Mouse (Mus musculus) liver, embryonic 13.5 days (tissue): ENCODE results near the gene Prr19. TPM values are rescaled to one million over a fixed set of nuclear protein-coding genes. Genes with fewer than 3 reads are reported as not detected.

Experiments used
- ATAC-seq: fragments of 200-750 bp; cut with Nextera tagmentation; 2 replicates; pipeline ENCODE4 v1.8.0; 2017; ENCODE audit warnings: low read depth, mild to moderate bottlenecking, moderate number of reproducible peaks, moderate library complexity
- DNase-seq: peaks from one replicate; pipeline ENCODE4 v3.0.0; 2022
- H3K27ac ChIP-seq: fragments of 300-500 bp; sonication (generic); 2 replicates; pipeline ENCODE4 v1.5.1; 2015; ENCODE audit warnings: moderate library complexity, mild to moderate bottlenecking, inconsistent platforms
- H3K27me3 ChIP-seq: fragments of 300-500 bp; sonication (generic); 2 replicates; pipeline ENCODE4 v1.6.1; 2015; ENCODE audit warnings: mild to moderate bottlenecking, inconsistent platforms
- H3K36me3 ChIP-seq: fragments of 300-500 bp; sonication (generic); 2 replicates; pipeline ENCODE4 v1.6.1; 2015; ENCODE audit warnings: mild to moderate bottlenecking, inconsistent platforms
- H3K4me1 ChIP-seq: fragments of 300-500 bp; sonication (generic); replicated peaks from 2 replicates; pipeline ENCODE4 v1.6.1; 2015; ENCODE audit warnings: inconsistent platforms
- H3K4me2 ChIP-seq: fragments of 300-500 bp; sonication (generic); 2 replicates; pipeline ENCODE4 v1.6.1; 2015; ENCODE audit warnings: inconsistent platforms, mild to moderate bottlenecking, moderate library complexity
- H3K4me3 ChIP-seq: fragments of 300-500 bp; sonication (generic); replicated peaks from 2 replicates; pipeline ENCODE4 v1.5.1; 2015; ENCODE audit warnings: mild to moderate bottlenecking, inconsistent platforms
- H3K9ac ChIP-seq: fragments of 300-500 bp; sonication (generic); 2 replicates; pipeline ENCODE4 v1.6.1; 2015; ENCODE audit warnings: mild to moderate bottlenecking, inconsistent platforms
- H3K9me3 ChIP-seq: fragments of 300-500 bp; sonication (generic); replicated peaks from 2 replicates; pipeline ENCODE4 v1.6.1; 2016; ENCODE audit warnings: inconsistent platforms
- WGBS: fragments of 180-500 bp; shearing (Covaris S2); methylation state at CpG from one replicate; pipeline ENCODE4 v1.1.7; 2015; ENCODE audit not compliant: insufficient replicate concordance; 5-methylcytosine and 5-hydroxymethylcytosine counted together
- polyA plus RNA-seq: library from polyadenylated mRNA; unstranded; fragments of >200 nt; fragmentation: Nextera tagmentation; extraction: Ambion mirVana; gene quantifications from 2 replicates; pipeline ENCODE4 v1.2.1, GENCODE M21; 2015

The Prr19 gene
- polyA plus RNA-seq, 1 experiment from 2014 or later, result not detected

GRCm38 (mm10) chr7:25285511-25286238 lies 15.5 kb upstream of the Prr19 start:
- Histone ChIP-seq H3K9ac (no peak overlapping the region), H3K4me1 (peaks cover 42% of the 10 kb centered on the region)
- no peak for DNase-seq

DNA sequence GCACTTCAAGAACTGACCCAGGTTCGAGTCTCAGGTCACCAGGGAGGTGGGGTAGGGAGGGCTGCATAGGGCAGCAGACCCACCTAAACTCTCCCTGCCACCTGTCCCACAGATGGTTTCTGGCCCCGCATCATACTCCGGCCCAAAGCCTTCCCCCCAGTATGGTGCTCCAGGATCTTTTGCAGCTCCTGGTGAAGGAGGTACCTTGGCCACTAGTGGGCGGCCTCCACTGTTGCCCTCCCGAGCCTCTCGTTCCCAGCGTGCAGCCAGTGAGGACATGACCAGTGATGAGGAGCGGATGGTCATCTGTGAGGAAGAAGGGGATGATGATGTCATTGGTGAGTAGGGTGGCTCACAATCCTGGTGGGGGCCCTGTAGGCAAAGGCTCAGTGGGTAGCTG lies 14.2 kb upstream of the Prr19 start:
- ATAC-seq, result no peak
- no peak overlapping the region for H3K4me3 ChIP-seq
- no peak overlapping the region for H3K9ac ChIP-seq
- no peak for DNase-seq
- H3K36me3 ChIP-seq, result peaks cover 75% of the 10 kb centered on the region
- no peaks in the 10 kb centered on the region for H3K27me3 ChIP-seq
- H3K27ac ChIP-seq, result no peak overlapping the region
- H3K4me2 ChIP-seq, result no peak overlapping the region
- WGBS, result 77% methylated on average over 8 of the region's 8 CpGs
- no peaks in the 10 kb centered on the region for H3K9me3 ChIP-seq
- peaks cover 33% of the 10 kb centered on the region for H3K4me1 ChIP-seq

More at GRCm38 (mm10) chr7:25285511-25286238, 15.5 kb upstream of the Prr19 start:
- no peak for ATAC-seq
- no peaks in the 10 kb centered on the region for H3K27me3 ChIP-seq
- WGBS, result 90% methylated on average over 20 of the region's 20 CpGs
- peaks cover 62% of the 10 kb centered on the region for H3K36me3 ChIP-seq
- H3K27ac ChIP-seq, result no peak overlapping the region
- H3K4me3 ChIP-seq, result no peak overlapping the region
- H3K9me3 ChIP-seq, result no peaks in the 10 kb centered on the region
- no peak overlapping the region for H3K4me2 ChIP-seq

DNA sequence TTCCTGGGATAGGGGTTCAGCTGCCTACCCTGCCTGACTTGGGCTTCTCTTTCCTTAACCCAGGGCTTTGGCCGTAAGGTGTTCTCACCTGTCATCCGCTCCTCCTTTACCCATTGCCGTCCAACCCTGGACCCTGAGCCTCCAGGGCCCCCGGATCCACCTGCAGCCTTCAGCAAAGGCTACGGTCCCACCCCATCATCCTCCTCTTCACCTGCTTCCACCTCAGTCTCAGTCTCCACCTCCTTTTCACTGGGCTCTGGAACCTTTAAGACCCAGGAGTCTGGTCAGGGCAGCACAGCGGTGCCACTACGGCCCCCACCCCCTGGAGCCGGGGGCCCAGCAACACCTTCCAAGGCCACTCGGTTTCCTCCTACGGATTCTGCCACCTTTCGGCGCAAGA lies 13.2 kb upstream of the Prr19 start:
- H3K4me1 ChIP-seq, result peaks cover 28% of the 10 kb centered on the region
- no peak overlapping the region for H3K4me2 ChIP-seq
- H3K4me3 ChIP-seq, result no peak overlapping the region
- H3K27ac ChIP-seq, result no peak overlapping the region
- 89% methylated on average over 12 of the region's 12 CpGs for WGBS
- ATAC-seq (no peak), DNase-seq (no peak)
- no peaks in the 10 kb centered on the region for H3K9me3 ChIP-seq
- H3K9ac ChIP-seq, result no peak overlapping the region
- H3K27me3 ChIP-seq, result no peaks in the 10 kb centered on the region
- H3K36me3 ChIP-seq, result peaks cover 85% of the 10 kb centered on the region

GRCm38 (mm10) chr7:25288721-25289120 lies 12.5 kb upstream of the Prr19 start:
- Histone ChIP-seq H3K9ac (no peak overlapping the region), H3K4me2 (no peak overlapping the region), H3K4me1 (peaks cover 21% of the 10 kb centered on the region), H3K36me3 (peaks cover 92% of the 10 kb centered on the region), H3K9me3 (no peaks in the 10 kb centered on the region), H3K27ac (no peak overlapping the region), H3K4me3 (no peak overlapping the region), H3K27me3 (no peaks in the 10 kb centered on the region)
- 76% methylated on average over 3 of the region's 3 CpGs for WGBS
- DNase-seq, result no peak
- ATAC-seq, result no peak

- Histone ChIP-seq H3K27ac (no peak overlapping the region), H3K9ac (no peak overlapping the region), H3K4me3 (no peak overlapping the region), H3K36me3 (peaks cover 99% of the 10 kb centered on the region), H3K9me3 (no peaks in the 10 kb centered on the region), H3K27me3 (no peaks in the 10 kb centered on the region), H3K4me2 (no peak overlapping the region), H3K4me1 (peaks cover 9% of the 10 kb centered on the region)
- DNase-seq (no peak), ATAC-seq (no peak)
- WGBS, result 96% methylated on average over 3 of the region's 3 CpGs
Measured at GRCm38 (mm10) chr7:25289925-25290324, 11.3 kb upstream of the Prr19 start.

DNA sequence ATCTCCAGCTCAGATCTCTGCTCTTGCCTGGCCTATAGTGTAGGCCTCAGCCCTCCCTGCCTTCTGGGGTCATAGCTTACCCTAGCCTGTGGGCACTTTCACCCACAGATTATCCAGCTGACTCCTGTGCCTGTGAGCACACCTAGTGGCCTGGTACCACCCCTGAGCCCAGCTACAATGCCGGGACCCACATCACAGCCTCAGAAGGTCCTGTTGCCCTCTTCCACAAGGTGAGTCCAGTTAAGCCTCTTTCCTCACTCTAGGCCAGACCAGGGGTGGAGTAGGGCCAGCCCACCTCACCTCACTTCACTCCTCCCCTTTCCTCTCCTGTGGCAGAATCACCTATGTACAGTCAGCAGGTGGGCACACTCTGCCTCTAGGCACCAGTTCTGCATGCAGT lies 10.7 kb upstream of the Prr19 start:
- Histone ChIP-seq H3K4me1 (peaks cover 5% of the 10 kb centered on the region; the same call in 1 of the 2 replicates), H3K9ac (no peak overlapping the region), H3K4me2 (no peak overlapping the region), H3K27ac (no peak overlapping the region), H3K36me3 (peaks cover 96% of the 10 kb centered on the region), H3K27me3 (no peaks in the 10 kb centered on the region), H3K4me3 (no peak overlapping the region), H3K9me3 (no peaks in the 10 kb centered on the region)
- ATAC-seq (no peak), DNase-seq (no peak)
- 80% methylated on average over 1 of the region's 1 CpGs for WGBS

DNA sequence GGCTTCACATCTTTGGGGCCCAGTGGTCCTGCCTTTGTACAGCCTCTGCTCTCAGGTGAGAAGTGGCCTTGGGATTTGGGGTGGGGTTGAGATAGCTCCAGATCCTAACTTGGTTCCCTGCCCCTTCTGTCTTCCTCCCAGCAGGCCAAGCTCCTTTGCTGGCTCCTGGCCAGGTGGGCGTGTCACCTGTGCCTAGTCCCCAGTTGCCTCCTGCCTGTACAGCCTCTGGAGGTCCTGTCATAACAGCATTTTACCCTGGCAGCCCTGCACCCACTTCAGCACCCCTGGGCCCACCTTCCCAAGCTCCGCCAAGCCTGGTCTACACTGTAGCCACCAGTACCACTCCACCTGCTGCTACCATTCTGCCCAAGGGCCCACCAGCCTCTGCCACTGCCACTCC lies 10.3 kb upstream of the Prr19 start:
- DNase-seq (no peak), ATAC-seq (no peak)
- no peak overlapping the region for H3K27ac ChIP-seq
- H3K36me3 ChIP-seq, result peaks cover 91% of the 10 kb centered on the region
- no peak overlapping the region for H3K4me2 ChIP-seq
- H3K9me3 ChIP-seq, result no peaks in the 10 kb centered on the region
- no peak overlapping the region for H3K9ac ChIP-seq
- H3K4me1 ChIP-seq, result peaks cover 5% of the 10 kb centered on the region; the same call in 1 of the 2 replicates
- no peak overlapping the region for H3K4me3 ChIP-seq
- 75% methylated on average over 2 of the region's 2 CpGs for WGBS
- H3K27me3 ChIP-seq, result no peaks in the 10 kb centered on the region

GRCm38 (mm10) chr7:25292107-25292506 lies 9.1 kb upstream of the Prr19 start:
- Histone ChIP-seq H3K4me2 (no peak overlapping the region), H3K4me3 (no peak overlapping the region), H3K27me3 (no peaks in the 10 kb centered on the region), H3K36me3 (peaks cover 79% of the 10 kb centered on the region), H3K9me3 (no peaks in the 10 kb centered on the region), H3K27ac (no peak overlapping the region), H3K9ac (no peak overlapping the region), H3K4me1 (peaks cover 17% of the 10 kb centered on the region)
- no peak for ATAC-seq
- 66% methylated on average over 7 of the region's 7 CpGs for WGBS
- DNase-seq, result no peak

DNA sequence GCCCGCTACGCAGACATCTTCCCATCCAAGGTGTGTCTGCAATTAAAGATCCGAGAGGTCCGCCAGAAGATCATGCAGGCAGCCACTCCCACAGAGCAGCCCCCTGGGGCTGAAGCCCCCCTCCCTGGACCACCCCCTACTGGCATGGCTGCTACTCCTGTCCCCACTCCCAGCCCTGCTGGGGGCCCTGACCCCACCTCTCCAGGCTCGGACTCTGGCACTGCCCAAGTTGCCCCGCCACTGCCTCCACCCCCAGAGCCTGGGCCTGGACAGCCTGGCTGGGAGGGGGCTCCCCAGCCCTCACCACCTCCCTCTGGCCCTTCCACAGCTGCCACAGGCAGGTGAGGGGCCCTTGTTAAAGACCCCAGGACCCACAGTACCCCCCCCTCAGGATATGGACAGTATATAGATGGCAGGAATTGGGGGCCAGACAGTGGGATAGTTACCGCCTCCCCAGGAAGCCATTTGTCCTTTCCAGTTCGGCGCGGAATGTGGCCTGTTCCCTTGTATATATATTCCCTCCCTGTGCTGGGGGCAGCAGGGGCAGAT lies 7.9 kb upstream of the Prr19 start:
- Histone ChIP-seq H3K36me3 (peaks cover 68% of the 10 kb centered on the region), H3K27ac (no peak overlapping the region), H3K9me3 (no peaks in the 10 kb centered on the region), H3K27me3 (no peaks in the 10 kb centered on the region), H3K9ac (0 out of 2 replicates have a peak overlapping the region, but pooled peaks have one; percentile 10), H3K4me2 (no peak overlapping the region), H3K4me3 (no peak overlapping the region), H3K4me1 (peaks cover 29% of the 10 kb centered on the region)
- DNase-seq (no peak), ATAC-seq (no peak)
- 85% methylated on average over 10 of the region's 10 CpGs for WGBS

GRCm38 (mm10) chr7:25294495-25294894 lies 6.7 kb upstream of the Prr19 start:
- 80% methylated on average over 4 of the region's 4 CpGs for WGBS
- ATAC-seq, result no peak

GRCm38 (mm10) chr7:25294960-25295722 lies 6.1 kb upstream of the Prr19 start:
- DNase-seq (no peak), ATAC-seq (no peak)
- WGBS, result 78% methylated on average over 12 of the region's 12 CpGs

More at GRCm38 (mm10) chr7:25294495-25294894, 6.7 kb upstream of the Prr19 start:
- H3K9me3 ChIP-seq, result no peaks in the 10 kb centered on the region
- no peak overlapping the region for H3K4me3 ChIP-seq
- H3K27ac ChIP-seq, result no peak overlapping the region
- H3K9ac ChIP-seq, result no peak overlapping the region
- peaks cover 29% of the 10 kb centered on the region for H3K4me1 ChIP-seq
- H3K4me2 ChIP-seq, result no peak overlapping the region
- DNase-seq, result no peak
- no peaks in the 10 kb centered on the region for H3K27me3 ChIP-seq
- peaks cover 55% of the 10 kb centered on the region for H3K36me3 ChIP-seq

More at GRCm38 (mm10) chr7:25294960-25295722, 6.1 kb upstream of the Prr19 start:
- Histone ChIP-seq H3K36me3 (peaks cover 49% of the 10 kb centered on the region), H3K9ac (no peak overlapping the region), H3K4me3 (no peak overlapping the region), H3K4me1 (peaks cover 29% of the 10 kb centered on the region), H3K27me3 (no peaks in the 10 kb centered on the region), H3K9me3 (no peaks in the 10 kb centered on the region), H3K27ac (no peak overlapping the region), H3K4me2 (no peak overlapping the region)
